In the genomic region with DNA sequence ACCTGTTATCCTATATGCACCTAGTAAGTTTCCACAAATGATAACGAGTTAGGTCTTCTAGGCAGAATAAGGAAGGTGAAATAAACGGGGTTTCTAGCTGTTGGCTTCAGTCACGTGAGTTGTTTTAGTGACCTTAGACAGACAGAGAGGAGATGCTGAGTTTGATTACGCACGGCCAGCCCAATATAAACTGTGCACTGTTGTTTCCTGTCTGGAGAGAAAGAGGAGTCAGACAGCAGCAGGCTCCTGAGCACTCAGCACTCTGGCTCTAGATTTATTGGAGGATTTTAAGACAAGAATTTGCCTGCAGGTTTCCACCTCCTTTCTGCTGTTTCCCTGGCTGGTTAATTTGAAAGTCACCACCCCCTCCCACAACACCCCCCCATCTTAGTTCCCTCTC, we compare ENCODE assay signal across 13 mouse cellular contexts.
DNase-seq lines count a peak whose midpoint lies in the region; ATAC-seq lines count a peak whose summit lies in the region.
"Had no signal": no experiment of that assay in that cellular context is flagged by ENCODE, and none has a peak within 500 bp of the region (broad histone marks: within the 10 kb centered on the region; RNA-seq: fewer than 3 reads in every experiment).

No protein-coding gene starts in this region.

- H3K9ac ChIP-seq in kidney, embryonic 16.5 days (replicated peaks; ENCODE audit: low read length) = no peak overlapping the region
- no peak overlapping the region for H3K9ac ChIP-seq in hindbrain, embryonic 12.5 days
- H3K9ac ChIP-seq in midbrain, embryonic 14.5 days (replicated peaks; ENCODE audit: low read length) = no peak overlapping the region
- H3K9ac ChIP-seq: forebrain, embryonic 15.5 days; liver, embryonic 15.5 days had no signal

- 8% methylated on average over 5 of the region's 5 CpGs for WGBS in kidney, embryonic 16.5 days
- WGBS in hindbrain, embryonic 12.5 days = 53% methylated on average over 5 of the region's 5 CpGs
- WGBS in midbrain, embryonic 14.5 days = 59% methylated on average over 5 of the region's 5 CpGs

- ATAC-seq in kidney, embryonic 16.5 days (ENCODE audit: low FRiP score, low TSS enrichment) = no peak; the same call in 1 of the 2 replicates
- ATAC-seq in hindbrain, embryonic 12.5 days (ENCODE audit: low FRiP score) = no peak
- no peak for ATAC-seq in midbrain, embryonic 14.5 days (ENCODE audit: low FRiP score, low TSS enrichment)
- ATAC-seq in inflammation-experienced regulatory T-cells, adult 6 months = no peak

- no peaks in the 10 kb centered on the region for H3K36me3 ChIP-seq in kidney, embryonic 16.5 days (ENCODE audit: insufficient read depth, low read length)
- H3K36me3 ChIP-seq in hindbrain, embryonic 12.5 days = no peaks in the 10 kb centered on the region
- no peaks in the 10 kb centered on the region for H3K36me3 ChIP-seq in midbrain, embryonic 14.5 days (ENCODE audit: control insufficient read depth, insufficient read depth, low read length)
- H3K36me3 ChIP-seq: forebrain, embryonic 15.5 days; heart, embryonic 10.5 days; liver, embryonic 15.5 days had no signal

- H3K9me3 ChIP-seq in kidney, embryonic 16.5 days (ENCODE audit: low read length) = no peaks in the 10 kb centered on the region
- H3K9me3 ChIP-seq in hindbrain, embryonic 12.5 days (replicated peaks) = no peaks in the 10 kb centered on the region
- no peaks in the 10 kb centered on the region for H3K9me3 ChIP-seq in midbrain, embryonic 14.5 days (ENCODE audit: control insufficient read depth, low read length)
- H3K9me3 ChIP-seq: forebrain, embryonic 15.5 days; heart, embryonic 10.5 days; liver, embryonic 15.5 days had no signal

- H3K4me1 ChIP-seq in kidney, embryonic 16.5 days (ENCODE audit: insufficient read depth, low read length) = peaks cover 24% of the 10 kb centered on the region
- peaks cover 12% of the 10 kb centered on the region for H3K4me1 ChIP-seq in hindbrain, embryonic 12.5 days
- peaks cover 19% of the 10 kb centered on the region for H3K4me1 ChIP-seq in midbrain, embryonic 14.5 days (ENCODE audit: control insufficient read depth, insufficient read depth, low read length)
- H3K4me1 ChIP-seq: liver, embryonic 15.5 days had no signal

- no peak for DNase-seq in kidney, adult 18-20 months
- DNase-seq in embryo, embryonic 10.5 days (ENCODE audit: low spot score) = peak; percentile 37
- DNase-seq in midbrain, embryonic 14.5 days = peak; percentile 22
- DNase-seq in urinary bladder, postnatal 10 days (ENCODE audit: low spot score) = no peak
- DNase-seq in left cerebral cortex, adult 9 months (ENCODE audit: low spot score in 2 of 2) = no peak
- DNase-seq: cerebellum, adult 8-10 months; thymus, postnatal 25 days had no signal

- no peaks in the 10 kb centered on the region for H3K27me3 ChIP-seq in kidney, embryonic 16.5 days (ENCODE audit: insufficient read depth, low read length)
- no peaks in the 10 kb centered on the region for H3K27me3 ChIP-seq in hindbrain, embryonic 12.5 days
- no peaks in the 10 kb centered on the region for H3K27me3 ChIP-seq in midbrain, embryonic 14.5 days (ENCODE audit: control insufficient read depth, insufficient read depth, low read length)
- H3K27me3 ChIP-seq: forebrain, embryonic 15.5 days; liver, embryonic 15.5 days had no signal

- H3K4me3 ChIP-seq in kidney, embryonic 16.5 days (ENCODE audit: low read length) = 0 out of 2 replicates have a peak overlapping the region, but pooled peaks have one; percentile 18
- H3K4me3 ChIP-seq in hindbrain, embryonic 12.5 days = no peak overlapping the region
- no peak overlapping the region for H3K4me3 ChIP-seq in midbrain, embryonic 14.5 days (replicated peaks; ENCODE audit: low read depth, low read length)
- H3K4me3 ChIP-seq: forebrain, embryonic 15.5 days; heart, embryonic 10.5 days; liver, embryonic 15.5 days had no signal

- no peak overlapping the region for H3K27ac ChIP-seq in kidney, embryonic 16.5 days (ENCODE audit: low read length)
- H3K27ac ChIP-seq in hindbrain, embryonic 12.5 days = 0 out of 2 replicates have a peak overlapping the region, but pooled peaks have one; percentile 44
- H3K27ac ChIP-seq in midbrain, embryonic 14.5 days (replicated peaks; ENCODE audit: low read depth, low read length) = 0 out of 2 replicates have a peak overlapping the region, but pooled peaks have one; percentile 32
- H3K27ac ChIP-seq: forebrain, embryonic 15.5 days; heart, embryonic 10.5 days; liver, embryonic 15.5 days had no signal

- H3K4me2 ChIP-seq in kidney, embryonic 16.5 days (replicated peaks; ENCODE audit: low read depth, low read length) = peak overlapping the region; percentile 29
- no peak overlapping the region for H3K4me2 ChIP-seq in hindbrain, embryonic 12.5 days (replicated peaks)
- H3K4me2 ChIP-seq in midbrain, embryonic 14.5 days (ENCODE audit: low read length) = no peak overlapping the region
- H3K4me2 ChIP-seq: forebrain, embryonic 15.5 days; liver, embryonic 15.5 days had no signal

Comparison
In these comparisons a context has a peak if more than half of its experiments do, and no peak if none do; other contexts are left out.
1. DNase-seq: peak in embryo, embryonic 10.5 days (single experiment) and midbrain, embryonic 14.5 days (single experiment); none in kidney, adult 18-20 months (single experiment), urinary bladder, postnatal 10 days (single experiment) and left cerebral cortex, adult 9 months (0 of 2).